Mouse (Mus musculus) embryonic facial prominence, embryonic 10.5 days (tissue): ENCODE measurements at regions not wholly inside any gene's neighbourhood (a gene's known extent, or its start where the extent isn't known, plus 50 kb on each side); places are given as distances from the start of the nearest gene placed in this dataset.

Experiments
- DNase-seq: peaks from one replicate; pipeline ENCODE4 v3.0.0-alpha.2; 2017; ENCODE audit warnings: low spot score
- H3K27ac ChIP-seq: fragments of 300-500 bp; sonication (generic); replicated peaks from 2 replicates; pipeline ENCODE4 v1.5.1; 2016; ENCODE audit warnings: mild to moderate bottlenecking
- H3K27me3 ChIP-seq: fragments of 300-500 bp; sonication (generic); replicated peaks from 2 replicates; pipeline ENCODE4 v1.6.1; 2016; ENCODE audit warnings: low read depth, mild to moderate bottlenecking; ENCODE audit not compliant: poor library complexity, severe bottlenecking
- H3K36me3 ChIP-seq: fragments of 300-500 bp; sonication (generic); replicated peaks from 2 replicates; pipeline ENCODE4 v1.6.1; 2016; ENCODE audit warnings: mild to moderate bottlenecking, moderate library complexity
- H3K4me1 ChIP-seq: fragments of 300-500 bp; sonication (generic); 2 replicates; pipeline ENCODE4 v1.6.1; 2016
- H3K4me3 ChIP-seq: fragments of 300-500 bp; sonication (generic); 2 replicates; pipeline ENCODE4 v1.5.1; 2016; ENCODE audit warnings: mild to moderate bottlenecking, moderate library complexity
- H3K9me3 ChIP-seq: fragments of 300-500 bp; sonication (generic); 2 replicates; pipeline ENCODE4 v1.6.1; 2016; ENCODE audit warnings: mild to moderate bottlenecking
- WGBS: fragments of 180-500 bp; shearing (Covaris S2); methylation state at CpG from one replicate; pipeline ENCODE4 v1.1.7; 2016; 5-methylcytosine and 5-hydroxymethylcytosine counted together

DNA sequence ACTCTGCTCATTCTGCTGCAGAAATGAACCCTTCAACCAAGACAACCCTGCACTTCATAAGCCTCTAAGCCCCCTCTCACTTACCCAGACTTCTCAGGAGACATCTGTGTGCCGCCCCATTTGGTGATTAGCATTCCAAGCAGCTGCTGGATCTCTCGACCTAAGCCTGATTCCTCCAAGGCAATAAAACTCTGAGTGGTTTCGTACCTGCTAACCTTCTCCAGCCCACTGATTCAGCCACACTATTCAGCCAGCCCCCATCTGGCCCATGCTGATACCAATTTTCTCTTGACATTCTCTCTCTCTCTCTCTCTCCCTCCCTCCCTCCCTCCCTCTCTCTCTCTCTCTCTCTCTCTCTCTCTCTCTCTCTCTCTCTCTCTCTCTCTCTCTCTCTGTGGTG, 88.2 kb downstream of the Zmat3 start:
- H3K9me3 ChIP-seq, result no peaks in the 10 kb centered on the region
- no peaks in the 10 kb centered on the region for H3K36me3 ChIP-seq
- WGBS, result 37% methylated on average over 3 of the region's 3 CpGs
- peaks cover 7% of the 10 kb centered on the region; the same call in 1 of the 2 replicates for H3K4me1 ChIP-seq
- no peaks in the 10 kb centered on the region for H3K27me3 ChIP-seq
- no peak for DNase-seq
- H3K27ac ChIP-seq, result no peak overlapping the region
- H3K4me3 ChIP-seq, result no peak overlapping the region

DNA sequence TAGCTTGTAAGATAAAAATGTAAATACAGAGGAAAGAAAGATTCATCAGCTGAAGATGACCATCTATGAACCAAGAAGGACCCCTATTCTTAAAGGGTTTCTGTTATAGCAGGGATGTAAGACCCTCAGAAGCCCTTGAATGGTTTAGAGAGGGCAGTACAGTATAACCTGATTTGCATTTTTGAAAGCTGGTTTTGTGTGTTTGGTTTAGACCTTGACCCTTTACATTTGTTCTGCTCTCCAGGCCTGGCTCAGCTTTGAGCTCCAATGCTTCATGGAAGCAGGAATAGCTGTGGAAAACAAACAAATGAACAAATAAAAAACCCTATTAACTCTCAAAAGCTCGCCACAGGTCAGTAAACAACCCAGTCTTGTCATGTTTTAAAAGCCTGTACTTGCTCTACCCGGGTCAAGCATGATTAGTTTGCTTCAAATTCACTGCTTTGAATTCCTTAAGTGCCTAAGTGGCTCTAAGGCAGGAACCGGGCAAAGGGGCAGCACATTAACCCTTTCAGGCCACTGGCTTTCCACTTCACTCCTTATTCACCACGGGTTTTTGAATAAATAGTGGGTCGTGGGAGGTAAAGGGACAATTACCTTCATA, 100.1 kb downstream of the Zmat3 start:
- Histone ChIP-seq H3K36me3 (no peaks in the 10 kb centered on the region), H3K9me3 (no peaks in the 10 kb centered on the region), H3K27ac (no peak overlapping the region), H3K4me1 (peaks cover 7% of the 10 kb centered on the region; the same call in 1 of the 2 replicates), H3K4me3 (no peak overlapping the region), H3K27me3 (no peaks in the 10 kb centered on the region)
- 12% methylated on average over 5 of the region's 5 CpGs for WGBS
- DNase-seq, result peak; percentile 10
